Mouse (Mus musculus) hindbrain, postnatal 0 days (tissue): ENCODE results near the gene Spem2. TPM values are rescaled to one million over a fixed set of nuclear protein-coding genes. Genes with fewer than 3 reads are reported as not detected.
A peak's percentile ranks its signal among the peaks of the same experiment; 100 is the strongest.

Source experiments
- ATAC-seq: fragments of 200-750 bp; cut with Nextera tagmentation; 2 replicates; pipeline ENCODE4 v1.8.0; 2017; ENCODE audit warnings: mild to moderate bottlenecking, moderate TSS enrichment, moderate library complexity
- DNase-seq: peaks from one replicate; pipeline ENCODE4 v3.0.0-alpha.2; 2015; ENCODE audit warnings: low spot score
- H3K27ac ChIP-seq: fragments of 300-500 bp; sonication (generic); 2 replicates; pipeline ENCODE4 v1.5.1; 2014; ENCODE audit warnings: mild to moderate bottlenecking
- H3K27me3 ChIP-seq: fragments of 300-500 bp; sonication (generic); 2 replicates; pipeline ENCODE4 v1.6.1; 2014; ENCODE audit warnings: low read length, mixed read lengths; ENCODE audit not compliant: insufficient read depth
- H3K36me3 ChIP-seq: fragments of 300-500 bp; sonication (generic); 2 replicates; pipeline ENCODE4 v1.6.1; 2014; ENCODE audit warnings: low read length, mixed read lengths; ENCODE audit not compliant: insufficient read depth
- H3K4me1 ChIP-seq: fragments of 300-500 bp; sonication (generic); 2 replicates; pipeline ENCODE4 v1.6.1; 2014; ENCODE audit warnings: antibody characterized with exemption, low read length, mixed read lengths; ENCODE audit not compliant: insufficient read depth
- H3K4me2 ChIP-seq: fragments of 300-500 bp; sonication (generic); 2 replicates; pipeline ENCODE4 v1.6.1; 2014; ENCODE audit warnings: low read depth, mild to moderate bottlenecking, low read length, moderate library complexity, mixed read lengths
- H3K4me3 ChIP-seq: fragments of 300-500 bp; sonication (generic); 2 replicates; pipeline ENCODE4 v1.5.1; 2014; ENCODE audit warnings: low read length
- H3K9ac ChIP-seq: fragments of 300-500 bp; sonication (generic); replicated peaks from 2 replicates; pipeline ENCODE4 v1.6.1; 2014; ENCODE audit warnings: mild to moderate bottlenecking, low read length, moderate library complexity, mixed read lengths
- H3K9me3 ChIP-seq: fragments of 300-500 bp; sonication (generic); 2 replicates; pipeline ENCODE4 v1.6.1; 2016; ENCODE audit warnings: low read length, mixed read lengths
- CTCF ChIP-seq: IDR thresholded peaks from 2 replicates; pipeline ENCODE4 v1.5.1; 2016; ENCODE audit warnings: antibody characterized with exemption, control low read depth, low read depth
- WGBS: fragments of 180-500 bp; shearing (Covaris S2); extraction: QIAGEN DNeasy Blood & Tissue Kit; methylation state at CpG from one replicate; pipeline ENCODE4 v1.1.7; 2014; 5-methylcytosine and 5-hydroxymethylcytosine counted together
- polyA plus RNA-seq: library from polyadenylated mRNA; unstranded; fragments of >200 nt; fragmentation: Nextera tagmentation; extraction: Ambion mirVana; gene quantifications from 2 replicates; pipeline ENCODE4 v1.2.1, GENCODE M21; 2015
- total RNA-seq: library from RNA; depleted of rRNA; stranded (reverse); fragments of >200 nt; gene quantifications from 2 replicates; pipeline ENCODE4 v1.2.3, GENCODE M21; 2014

Spem2 gene
- total and polyA plus RNA-seq, 2 experiments from 2014 or later: not detected

DNA sequence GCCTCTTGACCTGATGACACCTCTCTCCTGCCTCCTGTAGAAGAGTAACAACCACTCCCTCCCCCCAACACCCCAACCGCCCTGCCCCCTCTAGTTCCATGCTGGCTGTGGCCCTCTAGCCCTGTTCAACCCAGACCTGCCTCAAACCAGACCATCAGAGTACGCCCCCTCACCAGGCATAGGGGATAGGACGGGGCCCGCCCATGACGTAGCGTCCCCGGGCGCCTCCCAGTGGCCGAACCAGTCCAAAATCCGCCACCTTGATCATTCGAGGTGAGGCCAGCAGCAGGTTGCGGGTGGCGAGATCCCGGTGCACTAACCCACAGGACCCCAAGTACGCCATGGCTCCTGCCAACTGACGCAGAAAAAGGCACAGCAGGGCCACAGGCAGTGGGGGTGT, 37.1 kb upstream of the Spem2 start:
- Histone ChIP-seq H3K4me2 (no peak overlapping the region), H3K36me3 (peaks cover 10% of the 10 kb centered on the region), H3K4me3 (no peak overlapping the region), H3K27me3 (0 out of 2 replicates have a peak, but pooled peaks cover 8% of the 10 kb centered on the region), H3K9ac (no peak overlapping the region), H3K9me3 (no peaks in the 10 kb centered on the region), H3K4me1 (no peaks in the 10 kb centered on the region), H3K27ac (no peak overlapping the region)
- ATAC-seq (peak; percentile 61), DNase-seq (peak; percentile 46)
- WGBS: 20% methylated on average over 16 of the region's 16 CpGs
- peak; percentile 61 for TF ChIP-seq CTCF

DNA sequence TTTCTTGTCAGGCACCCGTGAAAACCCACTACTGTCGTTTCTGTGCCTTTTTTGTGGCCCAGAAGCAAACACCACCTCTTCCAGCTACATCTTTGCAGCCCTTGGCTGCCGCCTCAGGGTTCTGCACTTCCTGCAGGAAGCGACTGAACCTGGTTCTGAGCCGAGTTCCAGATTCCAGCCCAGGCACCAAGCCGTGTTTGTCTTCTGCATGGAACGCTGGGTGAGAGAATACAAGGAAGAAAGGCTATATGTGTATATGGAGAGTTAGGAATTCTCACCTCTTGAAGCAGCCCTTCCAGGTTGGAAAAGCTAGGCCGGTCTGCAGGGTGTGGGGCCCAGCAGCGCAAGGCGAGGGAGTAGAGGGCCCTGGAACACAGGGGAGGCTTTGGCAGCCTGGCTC, 36.4 kb upstream of the Spem2 start:
- 86% methylated on average over 10 of the region's 10 CpGs for WGBS

DNA sequence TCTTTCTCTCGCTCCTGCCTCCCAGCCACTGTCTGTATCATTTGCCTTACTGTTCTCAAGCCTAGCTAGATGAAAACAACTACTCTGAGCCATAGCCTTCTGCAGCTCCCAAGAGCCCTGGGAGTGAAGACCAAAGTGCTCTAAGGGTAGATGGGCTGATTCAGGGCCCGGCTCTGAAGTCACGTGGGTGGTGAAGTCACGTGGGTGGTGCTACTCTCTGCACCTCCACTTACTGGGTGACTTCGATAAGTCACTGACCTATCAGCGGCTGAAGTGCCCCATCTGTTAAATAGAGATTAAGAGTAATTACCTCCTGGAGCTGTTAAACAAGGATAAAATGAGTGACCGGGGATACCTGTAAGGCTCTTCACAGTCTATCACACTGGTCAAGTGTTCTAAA, 35.7 kb upstream of the Spem2 start:
- Histone ChIP-seq H3K36me3 (peaks cover 23% of the 10 kb centered on the region), H3K9me3 (no peaks in the 10 kb centered on the region), H3K4me2 (no peak overlapping the region), H3K4me3 (no peak overlapping the region), H3K27me3 (0 out of 2 replicates have a peak, but pooled peaks cover 5% of the 10 kb centered on the region), H3K4me1 (no peaks in the 10 kb centered on the region), H3K9ac (no peak overlapping the region), H3K27ac (no peak overlapping the region)
- DNase-seq: no peak
- 78% methylated on average over 7 of the region's 7 CpGs for WGBS
- TF ChIP-seq CTCF: no peak
- ATAC-seq: no peak

More for the DNA sequence above, 36.4 kb upstream of the Spem2 start:
- no peaks in the 10 kb centered on the region for H3K4me1 ChIP-seq
- H3K27me3 ChIP-seq: 0 out of 2 replicates have a peak, but pooled peaks cover 8% of the 10 kb centered on the region
- H3K4me3 ChIP-seq: no peak overlapping the region
- DNase-seq (no peak), ATAC-seq (no peak)
- no peak for TF ChIP-seq CTCF
- H3K9ac ChIP-seq: no peak overlapping the region
- no peaks in the 10 kb centered on the region for H3K9me3 ChIP-seq
- no peak overlapping the region for H3K27ac ChIP-seq
- peaks cover 17% of the 10 kb centered on the region for H3K36me3 ChIP-seq
- no peak overlapping the region for H3K4me2 ChIP-seq

DNA sequence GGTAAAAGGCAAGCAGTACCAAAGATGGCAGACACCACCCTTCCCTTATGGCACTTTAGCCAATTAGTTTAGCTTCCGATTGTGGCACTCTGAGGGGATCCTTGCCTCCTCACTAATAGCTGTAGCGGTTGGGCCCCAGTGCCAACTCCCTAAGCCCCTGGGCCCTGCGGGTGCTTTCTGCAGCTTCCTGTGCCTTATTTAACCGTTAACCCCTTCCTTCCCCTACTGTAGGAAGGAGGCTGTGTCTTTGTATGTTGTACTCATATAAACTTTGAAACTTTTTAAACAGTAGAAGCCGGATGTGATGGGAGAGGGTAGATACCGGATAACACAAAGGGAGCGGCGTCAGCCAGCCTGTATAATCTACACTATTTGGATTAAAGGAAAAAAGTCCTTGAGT, 32.5 kb upstream of the Spem2 start:
- TF ChIP-seq CTCF: no peak
- Histone ChIP-seq H3K27me3 (no peaks in the 10 kb centered on the region), H3K4me2 (no peak overlapping the region), H3K36me3 (peaks cover 29% of the 10 kb centered on the region), H3K9me3 (no peaks in the 10 kb centered on the region), H3K4me3 (no peak overlapping the region), H3K9ac (no peak overlapping the region), H3K27ac (no peak overlapping the region), H3K4me1 (peaks cover 2% of the 10 kb centered on the region)
- ATAC-seq (no peak), DNase-seq (no peak)
- 69% methylated on average over 8 of the region's 8 CpGs for WGBS

DNA sequence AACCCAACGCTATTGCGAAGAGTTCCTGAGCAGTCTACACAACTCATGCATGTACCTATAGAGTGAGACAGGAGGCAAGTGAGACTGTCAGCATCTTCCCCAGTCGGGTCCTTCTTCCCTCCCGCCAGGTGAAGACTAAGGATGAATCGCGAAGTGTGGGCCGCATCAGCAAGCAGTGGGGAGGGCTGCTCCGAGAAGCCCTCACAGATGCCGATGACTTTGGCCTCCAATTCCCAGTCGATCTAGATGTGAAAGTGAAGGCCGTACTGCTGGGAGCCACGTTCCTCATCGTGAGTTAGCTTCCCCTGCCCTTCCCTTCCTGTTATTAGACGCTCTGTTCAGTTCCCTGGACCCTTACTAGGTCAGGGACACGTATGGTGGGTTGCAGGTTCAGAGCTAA, 31.6 kb upstream of the Spem2 start:
- DNase-seq: no peak
- Histone ChIP-seq H3K36me3 (peaks cover 29% of the 10 kb centered on the region), H3K4me2 (no peak overlapping the region), H3K27ac (no peak overlapping the region), H3K4me1 (peaks cover 6% of the 10 kb centered on the region), H3K9me3 (no peaks in the 10 kb centered on the region), H3K9ac (no peak overlapping the region), H3K4me3 (no peak overlapping the region), H3K27me3 (no peaks in the 10 kb centered on the region)
- no peak for TF ChIP-seq CTCF
- 96% methylated on average over 15 of the region's 15 CpGs for WGBS
- ATAC-seq: no peak

DNA sequence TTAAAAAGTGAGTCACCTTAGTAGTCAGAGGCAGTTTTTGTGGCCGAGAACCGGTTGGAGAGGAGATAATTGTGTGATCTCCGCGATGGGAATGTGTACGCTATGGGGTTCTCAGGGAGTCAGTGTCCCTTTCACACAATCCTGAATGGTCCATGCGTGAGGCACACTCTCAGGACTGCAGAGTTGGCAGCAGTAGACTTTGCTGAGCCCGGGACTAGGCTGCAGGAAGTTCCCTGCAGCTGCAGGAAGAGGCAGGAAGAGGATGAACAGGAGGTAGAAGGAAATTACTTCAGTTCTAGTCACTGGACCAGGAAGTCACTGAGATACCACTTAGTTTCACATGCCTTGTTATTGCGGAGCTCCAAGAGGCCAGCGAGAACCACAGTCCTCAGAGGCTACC, 30.9 kb upstream of the Spem2 start:
- Histone ChIP-seq H3K27me3 (no peaks in the 10 kb centered on the region), H3K27ac (no peak overlapping the region), H3K4me2 (no peak overlapping the region), H3K4me1 (peaks cover 6% of the 10 kb centered on the region), H3K9ac (no peak overlapping the region), H3K4me3 (no peak overlapping the region), H3K9me3 (no peaks in the 10 kb centered on the region), H3K36me3 (peaks cover 29% of the 10 kb centered on the region)
- ATAC-seq (no peak), DNase-seq (no peak)
- TF ChIP-seq CTCF: no peak
- 90% methylated on average over 9 of the region's 9 CpGs for WGBS

DNA sequence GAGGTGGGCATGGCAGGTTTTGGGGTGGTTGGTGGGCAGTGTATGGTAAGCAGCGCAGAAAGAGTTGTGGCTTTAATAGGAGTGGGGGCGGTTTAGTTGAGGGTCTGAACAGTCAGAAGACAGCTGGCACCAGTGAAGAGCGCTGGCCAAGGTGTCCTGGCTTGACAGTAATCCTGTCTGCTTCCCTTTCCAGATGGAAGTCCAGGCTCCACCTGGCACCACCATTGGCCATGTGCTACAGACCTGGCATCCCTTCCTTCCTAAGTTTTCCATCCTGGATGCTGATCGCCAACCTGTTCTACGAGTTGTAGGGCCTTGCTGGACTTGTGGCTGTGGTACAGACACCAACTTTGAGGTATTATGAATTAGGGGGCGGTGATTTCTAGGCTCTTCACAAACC, 29.8 kb upstream of the Spem2 start:
- H3K27me3 ChIP-seq: no peaks in the 10 kb centered on the region
- 87% methylated on average over 6 of the region's 6 CpGs for WGBS
- H3K36me3 ChIP-seq: peaks cover 29% of the 10 kb centered on the region
- H3K27ac ChIP-seq: 0 out of 2 replicates have a peak overlapping the region, but pooled peaks have one; percentile 93
- DNase-seq (no peak), ATAC-seq (no peak)
- peak overlapping the region; percentile 92 for H3K4me2 ChIP-seq
- no peak overlapping the region for H3K4me3 ChIP-seq
- H3K4me1 ChIP-seq: peaks cover 6% of the 10 kb centered on the region
- H3K9me3 ChIP-seq: no peaks in the 10 kb centered on the region
- no peak overlapping the region for H3K9ac ChIP-seq
- TF ChIP-seq CTCF: no peak
